Mouse (Mus musculus) layer of hippocampus, postnatal 14 days (tissue): ENCODE data around the gene Aunip. TPM values are rescaled to one million over a fixed set of nuclear protein-coding genes. Genes with fewer than 3 reads are reported as not detected.

Source experiments
- DNase-seq, 2 experiments: peaks; one replicate each; pipeline ENCODE4 v3.0.0; 2021 to 2022; ENCODE audit warnings: low spot score in 2 of 2, mixed read lengths in 1 of 2
- total RNA-seq, 2 experiments: library from RNA; stranded (reverse); gene quantifications; 2 replicates each; pipeline ENCODE4 v1.2.3; 2021

Aunip gene
- total RNA-seq, 2 experiments from 2014 or later, result 0.31 to 0.69 TPM

DNA sequence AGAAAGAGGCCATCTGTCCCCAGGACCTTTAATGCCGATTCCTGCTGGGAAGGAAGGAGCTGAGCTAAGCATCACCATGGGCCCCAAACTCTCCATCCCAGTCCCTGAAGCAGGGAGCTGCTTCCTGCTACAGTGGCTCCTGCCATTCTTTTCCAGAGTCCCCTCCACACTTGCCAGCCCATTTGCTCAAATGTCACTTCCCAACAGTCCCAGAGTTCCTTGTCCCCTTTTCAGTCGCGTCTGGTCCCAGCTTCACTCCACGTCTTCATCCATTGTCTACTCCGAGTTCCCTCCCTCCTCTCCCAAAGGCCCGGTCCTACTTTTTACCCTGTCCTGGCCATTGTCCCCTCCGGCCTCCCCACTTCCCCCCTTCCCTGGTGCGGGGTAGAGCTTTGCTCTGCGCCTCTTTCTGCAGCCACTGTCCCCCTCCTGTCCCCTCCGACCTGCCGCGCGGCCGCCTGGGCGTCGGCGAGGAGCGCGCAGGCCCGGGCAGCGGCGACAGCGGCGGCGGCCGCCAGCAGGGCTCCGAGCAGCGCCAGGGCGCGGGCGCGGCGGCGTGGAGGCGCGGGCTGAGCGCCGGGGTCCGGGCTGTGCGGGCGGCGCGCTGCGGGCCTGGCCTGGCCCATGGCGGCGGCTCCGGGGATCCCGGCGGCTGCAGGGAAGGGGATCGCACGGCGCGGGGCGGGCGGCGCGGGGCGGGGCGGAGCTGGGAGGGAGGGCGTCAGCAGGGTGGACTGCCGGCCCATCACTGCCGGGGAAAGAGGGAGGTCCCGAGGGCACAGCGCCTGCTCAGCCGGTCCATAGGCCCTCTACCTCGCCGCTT is 40.9 kb downstream of the Aunip start, which contains the start of gene Selenon:
Gene Selenon, minus strand, starts transcription at position 673 of the 823 bp plus-strand sequence.
- peak in 1 of 2 experiments; percentile 37 for DNase-seq

DNA sequence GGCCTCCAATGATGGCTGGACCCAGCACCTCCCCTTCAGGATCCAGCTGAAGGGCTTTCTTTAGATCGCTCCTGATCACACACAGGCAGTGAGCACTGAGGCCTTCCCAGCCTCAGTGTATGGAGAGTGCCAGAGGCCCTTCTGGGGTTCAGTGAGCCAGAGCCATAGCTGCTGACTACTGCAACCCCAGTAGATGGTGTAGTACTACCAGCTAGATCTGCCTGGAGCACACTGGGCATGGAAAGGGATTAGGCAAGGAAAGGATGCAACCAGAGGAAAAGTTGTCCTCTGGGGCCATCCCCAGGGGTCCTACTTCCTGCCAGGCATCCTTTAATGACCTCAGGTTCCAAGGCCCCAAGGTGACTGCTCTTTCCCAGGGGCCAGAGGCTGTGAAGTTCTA is 42.8 kb downstream of the Aunip start:
- DNase-seq, result no peak

DNA sequence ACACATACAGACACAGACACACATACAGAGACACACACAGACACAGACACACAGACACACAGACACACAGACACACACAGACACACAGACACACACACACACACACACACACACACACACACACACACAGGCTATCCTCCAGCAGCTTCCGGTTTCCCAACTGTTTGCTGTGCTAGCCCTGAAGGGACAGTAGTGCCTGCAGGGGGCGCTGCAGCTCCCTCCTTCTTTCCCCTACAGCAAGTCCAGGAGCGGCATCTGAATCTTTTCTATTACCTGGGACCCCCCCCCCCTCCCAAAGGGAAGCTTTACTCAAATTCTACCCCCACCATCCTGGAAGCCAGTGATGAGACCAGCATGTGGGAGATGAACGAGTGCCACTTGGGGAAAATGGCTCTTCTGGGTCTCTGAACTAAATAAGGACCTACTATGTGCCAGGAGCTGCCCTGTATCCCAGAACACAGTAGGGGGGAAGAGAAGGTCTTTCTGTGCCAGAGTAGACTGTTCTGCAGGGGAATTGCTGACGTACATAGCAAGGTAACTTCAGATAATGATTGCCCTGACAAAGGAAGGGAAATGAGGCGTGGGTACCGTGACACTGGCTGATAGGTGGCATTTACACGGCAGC is 45.3 kb downstream of the Aunip start:
- no peak for DNase-seq

DNA sequence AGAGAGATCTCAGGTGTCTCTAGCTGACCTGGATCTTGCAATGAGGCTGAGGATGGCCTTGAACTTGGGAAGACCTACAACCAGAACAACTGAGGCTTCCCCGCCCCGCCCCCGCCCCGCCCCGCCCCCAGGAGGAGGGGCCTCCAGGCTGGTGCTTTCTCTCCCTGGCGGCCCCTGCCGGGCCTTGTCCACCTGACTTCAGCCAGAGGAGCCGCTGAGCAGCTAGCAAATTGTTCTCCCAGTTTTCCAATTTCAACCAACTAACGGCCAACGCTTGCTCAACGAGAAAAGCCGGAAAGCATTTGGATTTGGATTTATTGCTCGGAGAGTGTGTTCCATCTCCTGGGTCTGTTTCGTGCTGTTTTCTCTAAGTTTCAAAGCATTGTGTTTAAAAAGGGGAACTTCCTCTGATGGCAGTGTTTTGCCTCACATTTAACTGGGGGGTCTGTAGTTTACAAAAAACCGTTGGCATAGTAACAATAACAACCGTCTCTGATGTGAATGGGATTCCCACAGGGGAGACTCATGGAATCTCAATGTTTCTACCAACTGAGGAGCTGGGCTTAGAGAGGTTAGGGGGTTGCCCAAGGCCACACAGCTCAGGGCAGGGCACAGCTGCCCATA is 46.9 kb downstream of the Aunip start:
- no peak for DNase-seq

DNA sequence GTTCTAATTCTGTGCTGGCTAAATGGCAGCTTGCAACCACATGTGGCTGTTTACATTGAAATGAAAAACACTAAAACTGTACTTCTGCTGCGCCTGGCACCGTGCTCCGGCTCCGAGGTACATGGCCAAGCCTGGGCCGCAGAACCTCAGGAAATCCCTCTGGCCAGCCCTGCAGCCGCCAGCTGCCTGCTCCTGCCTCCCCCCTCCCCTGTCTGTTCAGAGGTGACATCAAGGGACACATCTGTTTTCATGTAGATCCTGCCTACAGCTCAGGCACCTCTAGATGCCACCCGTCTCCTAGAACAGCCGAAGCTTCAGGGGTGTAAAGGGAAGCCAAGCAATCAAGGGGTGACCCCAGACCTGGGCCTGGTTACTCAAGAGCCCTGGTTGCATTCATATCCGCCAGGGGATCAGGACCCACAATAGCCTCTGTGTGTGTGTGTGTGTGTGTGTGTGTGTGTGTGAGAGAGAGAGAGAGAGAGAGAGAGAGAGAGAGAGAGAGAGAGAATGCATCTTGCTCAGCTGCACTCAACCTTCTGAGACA is 47.8 kb downstream of the Aunip start:
- DNase-seq, result no peak

DNA sequence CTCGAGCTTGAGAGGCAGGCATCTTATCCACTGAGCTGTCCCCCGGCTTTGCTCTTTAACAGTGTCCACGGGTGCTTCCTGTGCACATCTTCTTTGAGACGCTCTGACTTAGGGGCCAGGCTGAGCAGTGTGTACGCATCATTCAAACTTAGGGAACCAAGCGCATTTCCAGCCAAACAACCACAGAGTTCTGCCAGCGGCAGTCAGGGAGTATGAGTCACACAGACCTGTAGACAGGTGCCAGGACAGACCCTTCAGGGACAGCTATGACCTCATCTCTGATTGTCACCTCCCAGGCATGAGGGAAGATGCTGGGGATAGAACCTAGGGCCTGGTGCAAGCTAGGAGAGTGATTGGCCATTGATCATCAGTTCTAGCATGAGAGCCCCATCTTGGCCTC is 48.4 kb downstream of the Aunip start:
- no peak for DNase-seq

DNA sequence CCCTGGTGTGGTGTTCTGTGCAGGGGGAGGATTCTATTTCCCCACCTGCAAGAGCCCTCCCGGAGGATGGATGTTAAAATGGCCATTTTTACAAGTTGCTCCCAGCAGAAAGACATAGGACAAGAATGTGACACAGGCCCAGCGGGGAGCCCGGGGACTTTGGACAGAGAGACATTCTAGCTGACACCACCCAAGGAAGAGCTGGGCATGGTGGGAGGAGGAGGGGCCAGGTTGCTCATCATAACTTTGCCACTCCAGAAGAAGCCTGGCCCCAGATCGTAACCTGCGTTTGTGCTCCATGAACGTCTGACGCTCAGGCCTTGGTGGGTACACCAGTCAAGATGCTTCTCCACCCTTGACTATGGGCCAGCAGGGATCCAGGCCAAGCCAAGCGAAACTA is 49.9 kb downstream of the Aunip start:
- no peak for DNase-seq

DNA sequence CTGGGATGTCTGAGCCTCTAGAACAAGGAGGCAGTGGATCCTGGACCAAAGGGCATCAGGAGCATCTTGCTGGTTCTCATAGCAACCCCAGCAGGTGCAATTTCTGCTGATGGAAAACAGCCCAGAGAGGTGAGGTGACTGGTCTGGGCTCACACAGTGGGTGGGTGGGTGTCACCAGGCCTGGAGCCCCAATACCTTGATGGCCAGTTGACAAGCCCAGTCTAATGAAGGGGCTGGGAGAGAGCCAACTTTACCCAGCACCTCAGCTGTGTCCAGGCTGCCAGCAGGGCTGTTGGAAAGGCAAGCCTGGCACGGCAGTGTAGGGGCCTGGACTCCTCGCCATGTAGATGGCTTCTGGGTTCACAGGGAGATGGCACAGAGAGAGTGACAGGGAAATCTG is 51.2 kb downstream of the Aunip start:
- DNase-seq, result no peak

DNA sequence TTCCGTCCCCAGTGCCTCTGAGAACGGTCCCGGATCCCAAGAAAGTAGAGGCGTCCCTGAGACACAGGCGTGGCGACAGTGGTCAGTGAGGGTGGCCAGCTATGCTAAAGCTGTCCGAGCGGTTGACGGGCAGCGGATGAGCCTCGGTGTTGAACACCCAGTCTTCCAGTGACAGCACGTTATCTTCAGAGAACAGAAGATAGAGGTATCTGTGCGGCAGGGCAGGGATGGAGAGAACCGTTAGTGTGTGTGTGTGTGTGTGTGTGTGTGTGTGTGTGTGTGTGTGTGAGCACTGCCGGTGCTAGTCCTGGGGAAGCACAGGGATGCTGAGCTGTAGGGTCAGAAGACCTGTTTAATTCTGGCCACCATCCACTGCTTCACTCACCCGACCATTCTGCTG is 52.8 kb downstream of the Aunip start:
- no peak for DNase-seq

DNA sequence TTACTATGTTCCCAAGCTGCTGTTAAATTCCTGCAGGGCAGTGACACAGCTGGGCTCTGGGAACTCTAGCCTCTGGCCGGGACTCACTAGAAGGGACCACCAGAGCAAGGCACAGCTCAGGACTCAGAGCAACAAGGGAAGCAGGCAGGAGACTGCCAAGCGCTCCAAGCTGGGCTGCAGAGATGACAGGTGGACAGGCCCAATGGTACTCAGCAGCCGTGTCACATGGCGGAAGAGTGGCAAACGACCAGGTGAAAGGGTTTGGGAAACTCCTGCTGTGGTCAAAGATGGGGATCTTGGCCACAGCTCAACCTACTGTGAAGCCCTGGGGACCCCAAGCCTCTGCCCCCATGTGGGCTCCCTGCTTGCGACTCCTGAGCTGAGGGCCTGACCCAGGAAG is 53.3 kb downstream of the Aunip start:
- no peak for DNase-seq

DNA sequence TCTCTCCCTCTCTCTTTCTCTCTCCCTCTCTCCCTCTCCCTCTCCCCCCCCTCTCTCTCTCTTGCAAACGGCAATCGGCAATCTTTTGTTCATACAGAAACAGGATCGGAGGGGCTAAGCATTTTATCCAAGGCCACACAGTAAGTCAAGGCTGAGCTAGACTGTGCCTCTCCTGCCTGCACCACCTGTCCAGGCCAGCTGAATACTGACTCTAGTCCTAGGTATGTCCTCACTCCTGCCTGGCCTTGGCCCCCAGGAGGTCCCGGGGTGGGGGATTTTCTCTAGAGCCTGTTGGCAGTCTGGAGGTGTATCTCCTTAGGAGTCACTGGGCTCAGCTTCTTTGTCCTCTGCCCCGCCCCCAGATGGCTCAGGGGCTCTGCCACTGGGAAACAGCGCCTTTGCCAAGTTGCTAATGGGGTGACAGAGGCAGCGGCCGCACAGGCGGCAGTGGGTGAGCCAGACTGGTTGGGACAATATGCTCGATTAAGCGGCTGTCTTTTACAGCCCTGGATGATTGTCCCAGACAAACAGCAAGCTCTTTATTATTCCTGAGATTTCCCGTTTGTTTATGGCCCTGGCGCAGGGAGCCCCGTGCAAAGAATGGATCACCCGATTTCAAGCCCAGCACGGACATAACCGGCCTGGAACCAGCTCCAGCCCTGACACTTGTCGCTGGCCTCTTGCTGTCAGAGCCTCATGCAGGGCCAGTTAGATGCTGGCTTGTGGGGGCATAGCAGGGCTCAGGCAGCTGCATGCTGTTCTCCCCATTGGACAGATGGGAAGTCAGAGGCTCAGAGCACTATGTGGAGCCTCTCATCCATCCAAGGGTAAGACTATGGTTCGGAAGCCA is 56.8 kb downstream of the Aunip start:
- peak; percentile 35 to 63 for DNase-seq

DNA sequence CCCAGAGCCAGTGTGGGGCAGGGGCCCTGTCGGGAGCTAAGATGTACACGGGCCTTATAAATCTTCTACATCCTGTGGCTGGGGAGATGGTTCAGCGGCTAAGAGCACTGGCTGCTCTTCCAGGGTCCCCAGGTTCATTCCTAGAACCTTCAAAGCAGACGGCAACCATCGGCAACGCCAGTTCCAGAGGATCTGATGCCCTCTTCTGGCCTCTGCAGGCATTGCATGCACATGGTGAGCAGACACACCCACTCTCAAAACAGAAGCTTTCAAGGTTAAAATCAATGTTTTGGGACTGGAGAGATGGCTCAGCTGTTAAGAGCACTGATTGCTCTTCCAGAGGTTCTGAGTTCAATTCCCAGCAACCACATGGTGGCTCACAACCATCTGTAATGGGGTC is 58.4 kb downstream of the Aunip start:
- DNase-seq, result no peak

DNA sequence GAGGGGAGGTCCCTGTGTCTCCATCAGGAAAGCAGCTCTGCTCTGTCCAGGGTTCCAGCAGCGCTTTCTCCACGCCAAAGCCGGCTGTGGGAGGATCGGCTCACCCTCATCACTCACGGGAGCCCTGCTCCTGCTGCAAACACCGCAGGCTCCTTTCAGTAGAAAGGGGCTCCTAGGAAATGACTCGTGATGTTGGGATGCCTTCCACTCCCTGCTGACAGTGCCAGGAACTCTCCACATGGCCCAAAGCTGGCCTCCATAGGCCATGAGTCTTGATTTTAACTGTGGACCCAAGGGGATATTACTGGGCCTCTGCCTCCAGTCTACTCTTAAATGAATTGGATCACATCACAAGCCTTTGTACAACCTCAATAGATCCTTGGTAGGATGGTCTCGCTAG is 59.0 kb downstream of the Aunip start:
- DNase-seq, result no peak

DNA sequence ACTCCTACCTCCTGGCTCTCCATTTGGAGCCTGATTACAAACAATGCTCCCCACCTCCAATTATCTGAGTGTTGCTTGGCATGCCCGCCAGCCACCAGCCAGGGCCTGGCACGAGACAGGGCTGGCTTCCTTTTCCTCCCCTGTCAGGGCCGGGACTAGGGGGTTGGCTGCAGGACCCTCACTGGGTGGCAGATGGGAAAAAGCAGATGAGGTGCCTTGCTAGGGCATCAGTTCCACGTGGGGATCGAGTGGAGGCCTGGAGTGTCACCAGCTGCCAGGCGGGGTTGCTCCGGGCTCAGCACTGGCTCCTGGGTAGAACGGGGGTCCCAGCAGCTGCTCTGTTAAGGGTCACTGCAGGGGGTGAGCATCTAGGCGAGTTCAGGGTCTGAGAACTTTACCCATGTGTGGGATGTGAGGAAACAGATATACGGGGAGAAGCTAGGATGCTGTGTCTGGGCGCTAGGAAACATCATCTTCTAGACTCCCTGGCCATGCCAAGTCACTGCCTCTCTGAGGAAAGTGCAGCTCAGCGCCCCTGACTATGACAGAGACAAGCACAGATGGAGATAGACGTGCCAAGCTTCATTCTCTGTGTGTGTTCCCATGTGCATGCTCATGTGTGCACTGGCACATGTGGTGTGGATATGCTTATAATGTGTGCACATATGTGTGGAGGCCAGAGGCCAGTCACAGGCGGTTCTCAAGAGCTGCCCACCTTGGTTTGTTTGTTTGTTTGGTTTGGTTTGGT is 60.1 kb downstream of the Aunip start:
- no peak for DNase-seq

DNA sequence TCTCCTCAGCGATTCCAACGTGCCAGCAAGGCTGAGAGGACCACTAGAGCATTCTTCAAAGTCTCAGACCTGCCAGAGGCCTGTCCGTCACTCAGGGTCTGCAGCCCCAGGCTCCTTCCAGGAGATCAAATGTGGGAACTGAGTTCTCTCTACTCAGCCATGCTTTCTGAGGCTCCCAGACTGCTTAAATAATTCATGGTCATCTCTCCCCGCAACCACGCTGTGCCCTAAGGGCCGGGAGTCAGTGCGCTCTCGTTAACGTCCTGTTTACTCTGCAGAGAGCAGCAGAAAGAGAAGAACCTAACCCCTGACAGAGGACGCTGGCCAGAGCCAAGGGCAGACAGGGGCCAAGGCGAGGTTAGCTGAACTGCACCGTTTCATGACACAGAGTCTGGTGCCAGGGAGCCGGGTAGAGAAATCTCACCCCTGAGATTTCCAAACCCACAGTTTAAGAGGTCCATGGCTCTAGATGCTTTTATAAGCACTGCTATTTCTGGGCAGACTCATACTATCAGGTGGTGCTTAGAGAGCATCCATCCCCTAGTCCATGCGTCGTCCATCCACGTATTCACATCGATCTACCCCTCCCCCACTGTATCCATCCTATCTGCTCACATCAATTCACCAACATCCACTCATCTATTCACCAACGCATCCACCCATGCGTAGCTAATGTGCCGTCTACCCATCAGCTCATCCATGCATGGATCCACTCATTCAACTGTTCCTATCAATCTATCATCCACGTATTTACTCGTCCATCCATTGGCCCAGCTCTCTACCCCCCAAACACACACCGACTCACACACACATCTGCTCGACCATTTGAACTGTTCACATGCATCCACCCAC is 61.9 kb downstream of the Aunip start:
- DNase-seq, result no peak
